Mouse (Mus musculus): ENCODE data around the gene Ctdsp1.
A peak's percentile ranks its signal among the peaks of the same experiment; 100 is the strongest.
"Not testable (repeated sequence)": the region's sequence is repeated elsewhere in the genome, so short reads cannot be mapped to it uniquely, and the experiment has no call there.

The Ctdsp1 gene

DNA sequence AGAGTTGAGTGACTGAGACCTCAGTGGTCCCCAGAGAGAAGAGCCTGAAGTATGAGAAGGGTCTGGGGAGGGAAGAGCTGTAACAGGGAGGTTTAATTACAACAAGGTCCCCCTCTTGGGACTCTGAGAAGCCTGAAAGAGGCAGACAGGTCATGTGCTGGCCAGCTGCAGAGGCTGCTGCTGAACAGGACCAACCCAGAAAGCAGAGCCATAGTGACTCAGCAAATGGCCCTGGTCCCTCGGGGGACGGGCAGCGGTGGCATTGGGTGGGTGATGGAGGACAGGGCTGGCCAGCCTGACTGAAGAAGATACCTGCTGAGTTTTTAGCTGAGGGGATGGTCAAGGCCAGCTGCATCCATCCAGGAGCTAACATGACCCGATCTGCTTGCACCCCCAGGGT lies 14.9 kb upstream of the Ctdsp1 start:
- no peak for DNase-seq (ENCODE audit: low spot score in 2 of 2)

DNA sequence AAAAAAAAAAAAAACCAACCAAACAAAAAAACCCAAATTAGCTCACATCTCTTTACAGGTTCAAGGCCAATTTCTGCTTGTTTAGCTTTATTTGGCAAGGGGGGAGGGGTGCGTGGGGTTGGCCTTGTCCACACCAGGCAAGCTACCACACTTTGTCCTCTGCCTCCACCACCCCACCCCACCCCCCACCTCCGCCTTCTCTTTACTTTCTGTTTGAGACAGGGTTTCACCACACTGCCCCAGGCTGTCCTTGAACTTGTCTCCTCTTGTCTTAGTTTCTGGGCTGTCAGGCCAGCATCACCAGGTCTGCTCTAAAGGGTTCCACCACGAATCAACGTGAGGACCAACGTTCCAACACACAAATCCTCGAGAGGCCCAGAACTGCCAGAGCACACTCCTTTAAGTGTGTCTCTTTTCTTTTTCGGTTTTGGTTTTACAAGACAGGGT lies 12.2 kb upstream of the Ctdsp1 start:
- DNase-seq (ENCODE audit: low spot score in 2 of 2) = no peak

DNA sequence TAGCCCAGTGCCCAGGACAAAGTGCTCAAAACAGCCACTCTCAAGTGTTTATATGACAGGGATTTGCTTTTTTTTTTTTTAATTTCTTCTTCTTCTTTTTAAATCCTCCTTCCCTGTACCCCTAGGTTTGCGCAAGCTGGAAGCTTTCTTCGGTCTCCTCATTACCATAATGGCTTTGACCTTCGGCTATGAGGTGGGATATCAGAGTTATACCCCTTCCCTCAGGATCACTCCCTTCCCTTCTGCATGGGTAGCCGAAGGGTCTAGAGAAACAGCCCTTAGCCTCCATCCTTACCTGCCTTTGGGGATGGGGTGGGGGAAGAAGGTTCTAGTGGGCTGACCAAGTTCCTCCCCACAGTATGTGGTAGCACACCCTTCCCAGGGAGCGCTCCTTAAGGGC lies 10.8 kb upstream of the Ctdsp1 start:
- no peak for DNase-seq (ENCODE audit: low spot score in 2 of 2)

DNA sequence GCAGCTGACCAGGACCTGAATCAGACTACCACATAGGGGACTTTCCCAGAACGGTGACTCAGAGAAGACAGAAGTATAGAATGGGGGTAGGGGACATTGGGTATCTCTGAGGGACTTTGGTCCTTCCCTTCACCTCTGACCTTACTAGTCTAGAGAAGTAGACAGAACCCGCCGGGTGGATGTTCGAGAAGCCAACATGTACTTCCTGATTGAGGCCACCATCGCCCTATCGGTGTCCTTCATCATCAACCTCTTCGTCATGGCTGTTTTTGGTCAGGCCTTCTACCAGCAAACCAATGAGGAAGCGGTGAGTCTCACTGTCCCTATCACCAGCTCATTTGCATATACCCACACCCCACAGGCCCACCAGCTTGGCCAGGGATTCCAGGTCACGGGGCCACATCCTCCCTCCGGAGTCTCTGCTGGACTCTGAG lies 9.7 kb upstream of the Ctdsp1 start:
- no peak for DNase-seq (ENCODE audit: low spot score in 2 of 2)

DNA sequence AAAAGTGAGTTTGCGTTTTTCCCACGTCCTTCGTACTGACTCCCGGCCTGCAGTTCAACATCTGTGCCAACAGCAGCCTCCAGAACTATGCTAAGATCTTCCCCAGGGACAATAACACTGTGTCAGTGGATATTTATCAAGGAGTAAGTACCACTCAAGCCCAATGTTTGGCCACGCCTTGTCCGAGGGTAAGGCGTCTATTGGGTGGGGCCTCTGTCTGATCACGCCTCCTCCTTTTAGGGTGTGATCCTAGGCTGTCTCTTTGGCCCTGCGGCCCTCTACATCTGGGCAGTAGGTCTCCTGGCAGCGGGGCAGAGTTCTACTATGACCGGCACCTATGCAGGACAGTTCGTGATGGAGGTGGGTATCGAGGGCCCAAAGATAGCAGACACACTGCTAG lies 7.9 kb upstream of the Ctdsp1 start:
- no peak for DNase-seq (ENCODE audit: low spot score in 2 of 2)

DNA sequence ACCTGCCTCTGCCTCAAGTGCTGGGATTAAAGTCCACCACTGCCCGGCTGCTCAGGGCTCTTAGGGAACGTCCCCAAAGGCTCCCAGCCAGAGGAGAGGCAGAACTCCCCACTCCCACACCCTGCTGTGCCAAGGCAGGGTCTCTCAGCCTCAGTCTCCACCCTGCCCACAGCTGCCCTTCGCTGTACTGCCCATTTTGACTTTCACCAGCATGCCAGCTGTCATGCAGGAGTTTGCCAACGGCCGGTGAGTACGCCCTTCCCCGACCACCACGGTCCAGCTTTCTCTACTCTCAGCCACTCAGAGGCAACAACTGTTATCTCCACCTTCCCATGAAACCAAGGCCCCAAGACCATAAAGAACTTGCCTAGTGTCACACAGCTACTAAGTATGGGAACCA lies 6.8 kb upstream of the Ctdsp1 start:
- DNase-seq (ENCODE audit: low spot score in 2 of 2) = no peak

DNA sequence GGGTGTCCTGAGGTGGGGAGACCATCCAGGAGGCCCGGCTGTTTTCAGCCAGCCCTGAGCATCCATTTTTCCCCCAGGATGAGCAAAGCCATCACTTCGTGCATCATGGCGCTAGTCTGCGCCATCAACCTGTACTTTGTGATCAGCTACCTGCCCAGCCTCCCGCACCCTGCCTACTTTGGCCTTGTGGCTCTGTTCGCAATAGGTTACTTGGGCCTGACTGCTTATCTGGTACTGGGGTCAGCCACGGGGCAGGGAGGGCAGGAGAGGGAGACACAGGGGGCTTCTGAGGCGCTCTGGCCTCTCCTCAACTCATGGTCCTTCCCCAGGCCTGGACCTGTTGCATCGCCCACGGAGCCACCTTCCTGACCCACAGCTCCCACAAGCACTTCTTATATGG lies 6.2 kb upstream of the Ctdsp1 start:
- DNase-seq (ENCODE audit: low spot score in 2 of 2) = peak in 1 of 2 experiments; percentile 9

DNA sequence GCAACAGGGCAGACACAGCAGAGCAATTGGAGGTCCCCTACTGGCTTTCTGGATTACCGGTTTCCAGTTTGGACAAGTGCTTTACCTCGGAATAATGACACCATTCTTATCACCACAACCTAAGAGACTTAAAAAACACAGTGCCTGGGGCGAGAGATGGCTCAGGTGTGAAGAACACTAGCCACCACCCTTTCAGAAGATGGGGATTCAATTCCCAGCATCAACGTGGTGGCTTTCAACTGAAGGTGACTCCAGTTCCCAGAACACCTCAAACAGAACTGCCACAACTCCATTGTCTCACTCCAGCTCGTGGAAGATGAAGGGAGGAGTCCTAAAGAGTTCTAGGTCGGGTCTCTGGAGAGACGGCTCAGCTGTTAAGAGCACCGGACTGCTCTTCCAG lies 5.8 kb upstream of the Ctdsp1 start:
- DNase-seq (ENCODE audit: low spot score in 2 of 2) = no peak

DNA sequence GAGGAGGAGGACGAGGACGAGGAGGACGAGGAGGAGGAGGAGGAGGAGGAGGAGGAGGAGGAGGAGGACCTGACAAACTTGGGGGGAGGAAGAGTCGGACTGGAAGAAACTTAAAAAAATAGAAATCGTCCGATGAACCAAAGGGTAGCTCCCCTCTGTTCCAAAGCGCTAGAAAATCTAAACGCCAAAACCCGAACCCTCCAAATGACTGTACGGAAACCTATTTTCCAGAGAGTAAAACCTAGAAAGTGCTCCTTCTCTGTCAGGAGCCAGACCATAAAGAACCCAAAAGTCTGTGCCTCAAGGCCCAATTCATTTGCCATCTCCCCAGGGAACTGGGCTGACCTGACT lies 5.0 kb upstream of the Ctdsp1 start:
- DNase-seq (ENCODE audit: low spot score in 2 of 2) = no peak

DNA sequence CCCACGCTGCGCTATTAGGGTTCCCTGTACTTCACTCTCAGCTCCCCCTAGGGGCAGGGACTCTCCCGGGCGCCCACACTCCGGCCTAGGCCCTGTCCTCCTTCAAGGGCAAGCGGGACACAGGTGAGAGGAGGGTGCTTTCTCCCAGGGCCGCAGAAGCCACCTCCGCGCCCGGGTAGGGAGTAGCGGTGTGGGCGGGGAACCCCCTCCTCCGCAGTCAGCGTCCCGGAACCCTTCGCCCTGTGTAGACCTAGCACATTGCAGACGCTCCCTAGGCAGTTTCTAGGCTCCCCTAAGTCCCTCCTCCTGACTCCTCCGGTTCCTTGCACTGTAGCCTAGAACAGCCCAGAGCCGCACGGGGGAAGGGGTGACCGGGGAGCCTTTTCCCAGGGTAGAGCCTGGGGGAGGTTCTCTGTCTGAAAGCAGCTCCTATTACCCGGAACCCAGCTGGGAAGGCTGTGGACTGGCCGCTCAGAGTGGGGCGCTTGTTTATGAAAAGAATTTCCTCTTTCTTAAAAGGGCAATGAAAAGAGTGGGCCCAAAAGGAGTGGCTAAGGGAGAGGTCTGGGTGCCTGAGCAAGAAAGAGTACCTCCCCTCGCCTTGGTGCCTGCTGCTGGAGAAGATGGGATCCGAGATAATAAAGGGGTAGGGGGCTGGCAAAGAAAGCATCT lies 4.5 kb upstream of the Ctdsp1 start:
- peak; percentile 82 to 89 for DNase-seq (ENCODE audit: low spot score in 2 of 2)

DNA sequence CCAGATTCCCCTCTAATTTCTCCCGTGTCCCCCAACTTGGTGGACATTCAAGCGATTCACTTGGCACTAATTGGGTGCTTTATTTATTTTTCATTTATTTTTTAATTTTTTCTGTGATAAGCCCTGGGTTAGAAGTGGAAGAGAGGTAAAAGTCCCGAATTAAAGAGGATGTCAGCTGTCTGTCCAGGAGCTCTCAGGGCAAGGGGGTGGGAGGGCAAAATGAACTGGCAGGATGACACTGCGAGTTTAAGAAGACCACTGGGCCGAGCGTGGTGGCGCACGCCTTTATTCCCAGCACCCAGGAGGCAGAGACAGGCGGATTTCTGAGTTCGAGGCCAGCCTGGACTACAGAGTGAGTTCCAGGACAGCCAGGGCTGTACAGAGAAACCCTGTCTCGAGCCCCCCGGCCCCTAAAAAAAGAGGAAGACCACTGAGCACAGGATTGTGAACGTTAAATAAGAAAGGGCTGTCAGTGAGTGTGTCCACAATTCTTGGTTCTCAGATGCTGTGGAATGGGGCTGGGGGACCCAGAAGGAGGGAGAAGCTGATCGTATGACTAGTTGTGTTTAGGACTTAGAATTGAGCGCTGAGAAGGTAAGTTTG lies 3.8 kb upstream of the Ctdsp1 start:
- no peak for DNase-seq (ENCODE audit: low spot score in 2 of 2)

DNA sequence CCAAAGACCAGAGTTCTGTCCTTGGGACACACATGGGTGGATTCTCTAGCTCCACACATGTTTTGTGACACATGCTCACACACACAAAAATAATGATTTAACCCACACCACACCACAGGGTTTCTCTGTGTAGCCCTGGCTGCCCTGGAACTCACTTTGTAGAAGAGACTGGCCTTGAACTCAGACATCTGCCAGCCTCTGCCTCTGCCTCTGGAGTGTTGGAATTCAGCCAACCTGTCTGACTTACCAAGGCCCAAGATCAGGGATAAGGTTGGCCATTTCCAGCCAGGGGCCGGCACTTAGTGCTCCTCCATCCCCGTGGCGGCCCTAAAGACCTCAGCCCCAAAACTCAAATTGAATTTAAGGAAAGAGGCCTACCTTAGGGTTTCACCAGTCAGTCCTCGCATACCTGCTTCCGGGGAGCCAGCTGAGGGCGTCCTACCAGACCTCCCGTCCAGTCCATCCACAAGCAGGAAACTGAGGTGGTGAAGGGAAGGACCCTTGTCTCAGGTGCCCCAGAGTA lies 2.9 kb upstream of the Ctdsp1 start:
- no peak for DNase-seq (ENCODE audit: low spot score in 2 of 2)

DNA sequence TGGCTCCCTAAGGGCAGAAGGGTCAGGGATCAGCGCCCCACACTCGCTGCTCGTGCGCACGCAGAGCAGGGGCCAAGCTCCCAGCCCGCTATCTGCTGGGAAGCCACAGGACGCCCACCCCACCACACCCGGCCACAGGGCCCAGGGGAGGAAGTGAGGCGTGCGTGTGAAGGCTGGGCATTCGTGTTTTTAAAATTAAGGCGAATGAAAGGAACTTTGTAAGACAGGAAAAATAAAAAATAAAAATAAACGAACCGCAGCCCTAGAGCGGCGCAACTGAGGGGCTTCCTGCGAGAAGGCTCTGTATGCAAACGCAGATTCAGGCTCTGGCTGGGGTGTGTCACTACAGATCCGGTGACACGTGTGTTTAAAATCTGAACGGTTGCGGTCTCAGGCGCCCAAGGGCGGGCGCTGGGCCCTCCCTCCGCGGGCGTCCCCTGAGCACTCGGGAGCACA lies 1.4 kb upstream of the Ctdsp1 start:
- DNase-seq (ENCODE audit: low spot score in 2 of 2) = no peak

DNA sequence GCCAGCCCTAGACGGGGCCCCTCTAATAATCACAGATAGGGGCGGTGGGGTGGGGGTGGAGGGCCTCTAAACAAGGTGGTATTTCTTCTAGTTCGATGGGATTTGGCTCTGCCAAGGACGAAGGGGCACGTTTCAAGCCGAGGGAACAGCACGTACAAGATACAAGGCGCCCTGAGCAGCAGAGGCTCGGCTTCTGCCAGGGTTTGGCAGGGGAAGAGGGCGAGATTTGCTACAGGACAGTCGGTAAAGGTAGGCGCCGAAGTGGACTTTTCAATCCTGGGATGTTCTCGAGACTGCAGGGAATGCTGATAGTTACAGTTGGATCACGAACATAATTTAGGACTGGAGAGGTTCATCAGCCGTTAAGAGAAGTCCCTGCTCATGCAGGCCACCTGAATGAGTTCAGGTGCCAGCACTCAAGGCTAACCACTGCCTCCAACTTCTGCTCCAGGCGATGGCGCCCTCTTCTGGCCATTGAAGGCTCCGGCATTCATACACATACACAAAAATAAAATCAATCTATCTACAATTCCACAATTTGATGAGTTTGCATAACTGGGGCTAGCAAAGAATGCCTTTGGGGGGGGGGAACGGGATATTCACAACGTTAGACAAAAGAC lies 912 bp upstream of the Ctdsp1 start:
- DNase-seq (ENCODE audit: low spot score in 2 of 2) = no peak

DNA sequence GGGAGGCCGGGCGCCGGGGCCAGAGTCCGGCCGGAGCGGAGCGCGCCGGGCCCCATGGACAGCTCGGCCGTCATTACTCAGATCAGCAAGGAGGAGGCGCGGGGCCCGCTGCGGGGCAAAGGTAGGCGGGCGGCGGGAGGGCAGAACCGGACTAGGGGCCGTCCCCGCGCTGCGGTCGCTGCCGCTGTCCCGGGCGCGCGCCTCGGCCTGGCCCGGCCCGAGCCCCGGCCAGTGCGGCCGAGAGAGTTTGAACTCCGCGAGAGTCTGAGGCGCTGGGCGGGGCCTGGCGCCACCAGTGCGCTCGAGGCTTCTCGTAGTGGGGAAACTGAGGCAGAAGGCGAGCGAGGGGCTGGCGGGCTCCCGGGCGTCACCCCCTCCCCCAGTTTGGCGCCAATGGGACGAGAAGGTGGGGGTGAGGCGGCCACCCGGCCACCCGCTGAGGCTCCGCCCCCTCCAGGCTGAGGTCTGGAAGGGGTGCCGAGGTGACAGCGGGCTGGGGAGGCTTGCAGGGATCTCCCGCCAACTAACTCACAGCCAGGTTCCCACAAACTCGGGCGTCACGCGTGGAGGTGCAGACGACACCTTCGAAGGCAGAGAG lies 634 bp downstream of the Ctdsp1 start:
- DNase-seq (ENCODE audit: low spot score in 2 of 2) = peak; percentile 52 to 61

DNA sequence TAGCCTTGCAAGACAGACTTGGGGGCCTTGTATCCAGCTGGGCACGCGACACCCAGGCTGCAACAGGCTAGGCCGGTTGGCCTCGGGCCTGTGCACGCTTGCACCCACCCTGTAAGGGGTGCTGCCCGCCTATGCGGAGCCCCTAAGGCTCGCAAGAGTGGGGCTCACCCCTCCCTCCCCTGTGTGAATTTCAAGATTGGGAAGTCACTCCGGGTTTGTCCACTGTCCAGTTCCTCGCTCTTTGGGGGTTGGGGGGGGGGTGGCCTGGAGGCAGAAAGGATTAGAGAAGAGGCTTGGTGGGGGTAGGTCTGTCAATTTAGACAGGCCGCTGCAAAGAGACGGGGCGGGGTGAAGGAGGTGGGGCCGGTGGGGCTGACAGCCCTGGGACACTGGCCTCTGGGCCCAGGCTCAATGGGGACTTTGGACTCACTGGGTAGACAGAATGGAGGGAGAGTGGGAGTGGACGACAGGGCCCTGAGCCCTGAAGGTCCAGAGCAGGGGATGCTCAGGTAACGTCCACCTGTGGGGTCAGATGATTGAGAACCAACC lies 1.2 kb downstream of the Ctdsp1 start:
- DNase-seq (ENCODE audit: low spot score in 2 of 2) = no peak

DNA sequence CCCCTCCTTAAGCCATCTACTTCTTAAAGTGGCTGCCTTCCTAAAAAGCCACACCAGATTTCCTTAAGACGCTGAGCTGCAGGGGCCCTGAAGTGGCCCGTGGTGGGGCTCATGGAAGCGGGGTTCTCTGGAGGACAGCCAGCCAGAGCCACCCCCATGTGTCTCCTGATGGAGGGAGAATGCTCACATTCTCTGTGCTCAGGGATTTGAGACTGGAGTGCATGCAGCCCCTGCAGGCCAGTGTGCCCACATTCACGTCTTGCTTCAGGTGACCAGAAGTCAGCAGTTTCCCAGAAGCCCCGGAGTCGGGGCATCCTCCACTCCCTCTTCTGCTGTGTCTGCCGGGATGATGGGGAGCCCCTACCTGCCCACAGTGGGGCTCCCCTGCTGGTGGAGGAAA lies 1.7 kb downstream of the Ctdsp1 start:
- DNase-seq (ENCODE audit: low spot score in 2 of 2) = no peak

DNA sequence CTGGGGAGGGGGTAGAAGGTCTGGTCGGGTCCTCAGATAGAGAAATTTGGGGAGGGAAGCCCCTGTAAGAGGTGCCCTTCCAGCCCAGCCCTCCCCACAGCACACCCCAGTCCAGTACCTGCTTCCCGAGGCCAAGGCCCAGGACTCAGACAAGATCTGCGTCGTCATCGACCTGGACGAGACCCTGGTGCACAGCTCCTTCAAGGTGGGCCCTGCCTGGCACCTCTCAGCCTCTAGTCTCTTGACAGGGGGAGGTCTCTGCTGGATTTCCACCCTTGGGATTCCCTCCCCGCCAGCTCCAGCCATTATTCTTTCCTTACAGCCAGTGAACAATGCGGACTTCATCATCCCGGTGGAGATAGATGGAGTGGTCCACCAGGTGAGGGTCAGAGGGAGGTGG lies 2.4 kb downstream of the Ctdsp1 start:
- no peak for DNase-seq (ENCODE audit: low spot score in 2 of 2)

DNA sequence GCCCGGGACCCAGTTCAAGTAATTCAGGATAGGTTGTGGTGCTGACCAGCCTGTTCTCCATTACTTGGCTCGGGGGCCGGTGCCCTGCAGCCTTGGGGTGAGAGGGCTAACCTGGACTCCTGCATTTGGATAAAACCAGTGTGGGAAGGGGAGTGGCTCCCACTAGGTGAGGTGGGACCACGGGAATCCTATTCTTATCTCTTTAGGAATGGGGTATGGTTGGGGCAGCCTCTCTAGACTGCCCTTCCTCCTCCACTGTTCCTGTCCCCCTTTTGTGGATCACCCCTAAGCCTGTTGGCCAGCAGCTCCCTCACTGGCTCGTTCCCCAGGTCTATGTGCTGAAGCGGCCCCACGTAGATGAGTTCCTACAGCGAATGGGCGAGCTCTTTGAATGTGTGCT lies 3.0 kb downstream of the Ctdsp1 start:
- no peak for DNase-seq (ENCODE audit: low spot score in 2 of 2)

DNA sequence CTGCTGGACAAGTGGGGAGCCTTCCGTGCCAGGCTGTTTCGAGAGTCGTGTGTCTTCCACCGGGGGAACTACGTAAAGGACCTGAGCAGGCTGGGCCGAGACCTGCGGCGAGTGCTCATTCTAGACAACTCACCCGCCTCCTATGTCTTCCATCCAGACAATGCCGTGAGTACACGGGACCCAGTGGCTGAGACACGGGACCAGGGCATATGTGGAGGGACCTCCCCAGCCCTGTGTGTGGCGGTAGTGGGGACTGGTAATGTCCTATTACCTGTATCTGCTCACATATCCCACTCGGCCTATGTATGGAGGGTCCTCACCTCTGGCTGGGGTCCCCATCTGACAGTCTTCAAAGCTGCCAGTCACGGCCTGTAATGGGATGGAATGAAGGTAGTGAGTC lies 3.5 kb downstream of the Ctdsp1 start:
- no peak for DNase-seq (ENCODE audit: low spot score in 2 of 2)

DNA sequence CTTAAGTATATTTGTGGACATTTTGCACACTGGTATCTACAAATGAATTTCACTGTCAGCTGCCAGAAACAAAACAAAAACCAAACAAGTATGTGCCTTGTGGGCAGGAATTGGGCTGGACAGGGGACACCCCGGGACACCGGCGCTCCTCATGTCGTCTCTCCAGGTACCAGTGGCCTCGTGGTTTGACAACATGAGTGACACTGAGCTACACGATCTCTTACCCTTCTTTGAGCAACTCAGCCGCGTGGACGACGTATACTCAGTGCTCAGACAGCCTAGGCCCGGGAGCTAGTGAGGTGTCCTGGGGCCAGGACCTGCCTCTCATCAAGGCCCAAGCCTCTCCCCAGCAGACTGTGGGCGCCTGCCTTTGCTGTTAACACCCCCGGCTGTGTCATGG lies 4.0 kb downstream of the Ctdsp1 start:
- DNase-seq (ENCODE audit: low spot score in 2 of 2) = no peak

DNA sequence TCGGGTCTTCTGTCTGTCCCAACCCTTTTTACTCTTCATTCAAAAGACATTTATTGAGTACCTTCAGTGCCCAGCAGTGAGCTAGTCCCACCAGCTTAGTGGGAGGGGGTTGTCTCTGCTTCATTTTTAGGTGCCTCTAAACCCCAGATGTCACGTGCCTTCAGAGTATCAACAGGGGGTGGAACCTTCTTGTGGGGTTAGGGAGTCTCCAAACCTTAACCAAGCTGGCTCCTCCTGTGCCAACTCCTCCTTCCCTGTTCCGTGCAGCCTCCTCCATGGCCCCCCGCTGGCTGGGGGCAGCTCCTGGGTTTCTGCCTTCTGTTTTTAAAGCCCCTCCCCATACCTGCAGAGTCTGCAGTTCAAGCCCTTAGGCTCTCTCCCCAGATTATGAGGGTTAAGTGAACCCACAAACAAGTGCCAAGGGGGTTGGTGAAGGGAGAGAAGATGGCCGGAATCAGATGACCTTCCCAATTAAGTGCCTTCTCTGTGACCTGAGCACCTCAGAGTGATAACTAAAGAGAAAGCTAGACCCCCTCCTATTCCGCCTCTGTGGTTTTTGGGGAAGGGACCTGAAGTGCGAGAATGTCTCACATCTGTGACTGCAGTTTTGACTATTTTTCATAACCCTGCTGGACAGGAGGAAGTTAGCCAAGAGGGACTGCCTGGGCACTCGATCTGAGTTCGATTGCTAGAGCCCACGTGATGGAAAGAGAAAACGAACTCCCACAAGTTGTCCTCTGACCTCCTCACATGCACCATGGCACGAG lies 5.3 kb downstream of the Ctdsp1 start:
- DNase-seq (ENCODE audit: low spot score in 2 of 2) = not testable (repeated sequence)
